Mouse (Mus musculus) heart, postnatal 14 days (tissue): ENCODE data around the gene Hist1h4h. TPM values are rescaled to one million over a fixed set of nuclear protein-coding genes. Genes with fewer than 3 reads are reported as not detected.

Experiments
- DNase-seq, 2 experiments: peaks; one replicate each; pipeline ENCODE4 v3.0.0; 2021 to 2022
- intact Hi-C: fragments of 180-260 bp; cut with DNase I; formaldehyde crosslinking; loops from one replicate; pipeline ENCODE4 v1.15.1; 2025
- total RNA-seq, 2 experiments: library from RNA; stranded (reverse); gene quantifications; 2 replicates each; pipeline ENCODE4 v1.2.3; 2021

Hist1h4h gene
- total RNA-seq, 2 experiments from 2014 or later = 465 to 538 TPM

- intact Hi-C loops = no loop called here
- no peak for DNase-seq
These were observed 23.9 kb upstream of the Hist1h4h start for GRCm38 (mm10) chr13:23506819-23507515.

- intact Hi-C loops = no loop called here
- DNase-seq = no peak
These were observed 20.7 kb upstream of the Hist1h4h start for GRCm38 (mm10) chr13:23510127-23510526.

DNA sequence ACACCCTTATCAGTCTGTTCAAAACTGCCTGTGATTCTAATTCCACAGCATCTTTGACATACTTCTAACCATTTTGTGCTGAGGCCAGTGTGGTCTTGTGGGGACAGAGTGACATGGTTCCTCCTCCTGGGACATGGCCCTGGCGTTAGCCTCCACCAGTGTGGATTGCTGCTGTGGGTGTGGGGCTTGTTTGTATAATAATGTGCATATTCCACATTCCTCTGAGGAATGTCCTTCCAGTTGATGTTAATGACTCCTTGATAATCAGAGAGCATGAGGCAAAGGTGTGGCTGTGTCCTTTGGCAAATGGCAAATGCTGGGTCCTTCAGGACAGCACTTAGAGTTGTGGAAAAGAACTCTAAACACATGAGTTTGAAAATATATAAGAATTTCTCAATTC is 17.3 kb upstream of the Hist1h4h start:
- DNase-seq = no peak
- intact Hi-C loops = no loop called here

- DNase-seq = no peak
- intact Hi-C loops = loop anchor here (5.0 kb wide), 3 partner anchors 148 to 1573 kb away; partner anchors contain the start of gene Zfp322a
These were observed 15.6 kb upstream of the Hist1h4h start for GRCm38 (mm10) chr13:23515281-23515680.

- DNase-seq = no peak
- intact Hi-C loops = loop anchor here (2.0 to 5.0 kb wide), 4 partner anchors 63 to 1574 kb away; partner anchors contain the start of gene Zfp322a
These were observed 14.8 kb upstream of the Hist1h4h start for GRCm38 (mm10) chr13:23515826-23516620.

- intact Hi-C loops = loop anchor here (2.0 to 5.0 kb wide), 4 partner anchors 64 to 1575 kb away; partner anchors contain the start of gene Zfp322a
- peak; percentile 76 to 80 for DNase-seq
These were observed 13.8 kb upstream of the Hist1h4h start for GRCm38 (mm10) chr13:23516822-23517602.

- DNase-seq = peak; percentile 86 to 88
- intact Hi-C loops = loop anchor here (2.0 to 5.0 kb wide), 6 partner anchors 65 to 1575 kb away; partner anchors contain the start of gene Zfp322a
These were observed 13.1 kb upstream of the Hist1h4h start for GRCm38 (mm10) chr13:23517603-23518294.

DNA sequence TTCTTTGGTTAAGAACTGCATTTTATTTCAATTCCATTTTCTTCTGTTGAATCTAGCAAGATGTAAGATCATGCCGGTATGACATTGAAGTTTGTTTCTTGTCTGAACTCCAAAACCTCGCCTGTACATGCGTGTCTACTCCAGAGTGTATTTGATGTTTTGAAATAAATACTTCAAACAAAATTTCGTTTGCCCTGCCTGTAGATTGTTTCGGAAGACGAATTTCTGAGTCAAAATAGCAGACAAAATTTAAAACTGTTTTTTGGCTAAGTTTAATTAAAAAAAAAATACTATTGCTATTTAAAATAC is 12.6 kb upstream of the Hist1h4h start:
- no peak for DNase-seq

DNA sequence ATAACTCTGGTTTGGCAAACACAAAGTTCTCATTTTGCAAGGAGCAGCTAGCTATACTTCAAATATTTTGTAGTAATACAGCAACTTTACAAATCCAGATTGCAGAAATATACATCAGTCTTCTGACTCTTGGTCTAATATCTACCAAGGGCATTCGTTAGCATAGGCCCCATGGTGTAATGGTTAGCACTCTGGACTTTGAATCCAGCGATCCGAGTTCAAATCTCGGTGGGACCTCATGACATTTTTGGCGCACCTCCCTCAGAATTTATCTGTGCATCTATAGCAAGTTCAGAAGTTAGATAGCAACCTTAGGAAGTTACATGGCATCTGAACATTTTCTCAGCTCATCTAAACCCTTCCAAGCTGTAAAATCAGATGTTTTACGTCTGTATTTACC is 12.0 kb upstream of the Hist1h4h start:
- peak; percentile 74 to 83 for DNase-seq
- intact Hi-C loops = loop anchor here (2.0 to 5.0 kb wide), 5 partner anchors 72 to 1577 kb away; partner anchors contain the start of gene Zfp322a

More for the DNA sequence above, 12.6 kb upstream of the Hist1h4h start:
- intact Hi-C loops = loop anchor here (2.0 to 5.0 kb wide), 5 partner anchors 71 to 1576 kb away; partner anchors contain the start of gene Zfp322a

- intact Hi-C loops = loop anchor here (2.0 to 5.0 kb wide), 5 partner anchors 73 to 1577 kb away; partner anchors contain the start of gene Zfp322a
- DNase-seq = peak; percentile 76 to 80
These were observed 11.4 kb upstream of the Hist1h4h start for GRCm38 (mm10) chr13:23519416-23519815.

DNA sequence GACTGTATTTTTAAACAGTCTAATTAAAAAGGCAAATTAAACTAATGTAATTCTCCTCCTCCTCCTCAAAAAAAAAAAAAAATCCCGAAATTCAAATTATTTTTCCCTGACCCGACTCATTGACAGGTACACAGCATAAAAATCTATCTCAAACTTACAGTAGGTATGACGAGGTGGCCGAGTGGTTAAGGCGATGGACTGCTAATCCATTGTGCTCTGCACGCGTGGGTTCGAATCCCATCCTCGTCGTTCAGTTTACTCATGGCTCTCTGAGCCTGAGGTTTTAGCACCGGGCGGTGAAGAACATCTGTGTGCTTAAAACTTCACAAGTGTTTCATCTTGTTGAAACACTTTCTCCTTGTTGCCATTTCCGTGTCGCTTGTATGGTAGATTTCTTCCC is 9.1 kb upstream of the Hist1h4h start:
- intact Hi-C loops = loop anchor here (10.0 kb wide), 1 partner anchor 1807 kb away; the partner anchor contains the start of genes Hist1h2ai, Hist1h2bl and Hist1h3h
- peak; percentile 75 to 79 for DNase-seq

- intact Hi-C loops = loop anchor here (2.0 to 10.0 kb wide), 2 partner anchors 93 to 1809 kb away; partner anchors contain the start of genes Hist1h2ai, Hist1h2bl and Hist1h3h
- no peak for DNase-seq
These were observed 6.9 kb upstream of the Hist1h4h start for GRCm38 (mm10) chr13:23523976-23524375.

GRCm38 (mm10) chr13:23524654-23525053 is 6.2 kb upstream of the Hist1h4h start:
- DNase-seq = peak; percentile 82 to 85

GRCm38 (mm10) chr13:23525901-23526300 is 4.9 kb upstream of the Hist1h4h start:
- no peak for DNase-seq
- intact Hi-C loops = loop anchor here (2.0 to 10.0 kb wide), 2 partner anchors 95 to 1811 kb away; partner anchors contain the start of genes Hist1h2ai, Hist1h2bl and Hist1h3h

More at GRCm38 (mm10) chr13:23524654-23525053, 6.2 kb upstream of the Hist1h4h start:
- intact Hi-C loops = loop anchor here (2.0 to 10.0 kb wide), 2 partner anchors 94 to 1810 kb away; partner anchors contain the start of genes Hist1h2ai, Hist1h2bl and Hist1h3h

- intact Hi-C loops = loop anchor here (10.0 kb wide), 1 partner anchor 1812 kb away; the partner anchor contains the start of genes Hist1h2ai, Hist1h2bl and Hist1h3h
These were observed 4.5 kb upstream of the Hist1h4h start for GRCm38 (mm10) chr13:23526312-23526711.

DNA sequence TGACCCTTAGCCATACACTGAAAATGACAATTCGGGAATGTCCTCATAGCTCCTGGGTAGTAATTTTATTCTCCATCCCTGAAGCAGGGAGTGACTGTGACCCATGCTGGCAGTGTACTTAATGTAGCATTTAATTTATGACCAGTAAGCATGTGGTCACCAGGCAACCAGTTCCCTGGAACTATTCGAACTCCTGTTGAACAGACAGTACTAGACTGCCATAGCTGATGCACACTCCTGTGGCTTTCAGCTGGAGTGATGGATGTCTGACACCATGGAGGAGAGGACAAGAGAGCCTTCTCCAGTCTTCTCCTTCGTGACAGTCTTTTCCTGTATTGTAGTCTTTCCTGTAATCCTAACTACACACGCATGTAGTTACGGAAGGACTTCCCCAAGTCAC is 1.8 kb upstream of the Hist1h4h start:
- intact Hi-C loops = loop anchor here (10.0 kb wide), 1 partner anchor 1814 kb away; the partner anchor contains the start of genes Hist1h2ai, Hist1h2bl and Hist1h3h
- DNase-seq = no peak

More at GRCm38 (mm10) chr13:23526312-23526711, 4.5 kb upstream of the Hist1h4h start:
- DNase-seq = peak; percentile 90 to 95

- DNase-seq = no peak
- intact Hi-C loops = loop anchor here (5.0 to 10.0 kb wide), 2 partner anchors 53 to 1815 kb away; partner anchors contain the start of genes Hist1h2ai, Hist1h2bl, Hist1h3h and Hist1h4d
These were observed 1.2 kb upstream of the Hist1h4h start for GRCm38 (mm10) chr13:23529480-23530165.
